Mouse (Mus musculus): ENCODE data around the gene Eme1. TPM values are rescaled to one million over a fixed set of nuclear protein-coding genes. Genes with fewer than 3 reads are reported as not detected.

The Eme1 gene
- polyA plus RNA-seq, 1 experiment: not detected

DNA sequence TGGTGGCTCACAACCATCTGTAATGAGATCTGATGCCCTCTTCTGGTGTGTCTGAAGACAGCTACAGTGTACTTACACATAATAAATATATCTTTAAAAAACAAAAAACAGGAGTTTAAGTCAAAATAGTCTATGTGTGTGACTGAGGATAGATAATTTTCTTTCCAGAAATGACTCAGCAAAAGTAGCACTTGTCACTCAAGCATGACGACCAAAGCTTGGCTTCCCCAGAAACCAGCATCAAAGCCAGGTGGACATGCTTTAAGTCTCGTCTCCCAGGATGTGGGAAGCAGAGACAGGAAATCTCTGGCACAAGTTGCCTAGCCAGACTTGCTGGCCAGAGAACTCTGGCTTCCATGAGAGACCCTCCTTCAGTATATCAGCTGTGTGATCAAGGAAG, 31.6 kb downstream of the Eme1 start:
- H3K4me3 ChIP-seq (ENCODE audit: insufficient read depth, low read depth, low read length): no peak overlapping the region
- peaks cover 3% of the 10 kb centered on the region; the same call in 1 of the 2 replicates for H3K4me1 ChIP-seq (ENCODE audit: control insufficient read depth, insufficient read depth, insufficient read length, low read length)
- H3K27ac ChIP-seq (replicated peaks; ENCODE audit: low read depth, low read length): no peak overlapping the region

- Histone ChIP-seq H3K27ac (replicated peaks; ENCODE audit: low read depth, low read length) (no peak overlapping the region), H3K4me1 (ENCODE audit: control insufficient read depth, insufficient read depth, insufficient read length, low read length) (peaks cover 3% of the 10 kb centered on the region; the same call in 1 of the 2 replicates), H3K4me3 (ENCODE audit: insufficient read depth, low read depth, low read length) (no peak overlapping the region)
These were observed 32.3 kb downstream of the Eme1 start for GRCm38 (mm10) chr11:94621458-94621852.

DNA sequence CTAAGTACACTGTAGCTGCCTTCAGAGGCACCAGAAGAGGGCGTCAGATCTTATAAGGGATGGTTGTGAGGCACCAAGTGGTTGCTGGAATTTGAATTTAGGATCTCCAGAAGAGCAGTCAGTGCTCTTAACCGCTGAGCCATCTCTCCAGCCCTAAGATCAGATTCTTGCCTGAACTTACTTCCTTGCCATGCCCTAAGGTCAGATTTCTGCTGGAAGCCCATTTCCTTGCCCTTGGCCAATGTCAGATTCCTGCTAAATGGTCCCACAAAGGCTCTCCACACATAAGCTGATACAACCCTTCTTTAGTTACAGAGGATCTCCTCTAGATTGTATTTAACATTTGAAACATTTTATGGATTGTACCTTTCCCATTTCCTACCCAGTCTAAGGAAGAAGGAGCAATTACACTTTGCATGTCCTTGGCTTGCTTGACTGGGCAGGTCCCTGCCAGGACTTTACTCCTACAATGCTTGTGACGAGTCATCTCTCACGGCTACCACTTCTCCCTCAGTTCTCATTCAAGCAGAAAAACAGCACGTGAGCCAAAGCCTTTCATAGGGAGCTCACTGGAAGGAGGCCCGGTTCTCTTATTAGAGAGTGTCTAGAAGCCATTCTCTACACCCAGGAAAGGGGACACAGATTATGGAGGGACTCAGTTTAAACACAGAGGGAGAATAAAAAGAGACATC, 32.9 kb downstream of the Eme1 start:
- Histone ChIP-seq H3K4me3 (ENCODE audit: insufficient read depth, low read depth, low read length) (no peak overlapping the region), H3K27ac (replicated peaks; ENCODE audit: low read depth, low read length) (no peak overlapping the region), H3K4me1 (ENCODE audit: control insufficient read depth, insufficient read depth, insufficient read length, low read length) (peaks cover 3% of the 10 kb centered on the region; the same call in 1 of the 2 replicates)

DNA sequence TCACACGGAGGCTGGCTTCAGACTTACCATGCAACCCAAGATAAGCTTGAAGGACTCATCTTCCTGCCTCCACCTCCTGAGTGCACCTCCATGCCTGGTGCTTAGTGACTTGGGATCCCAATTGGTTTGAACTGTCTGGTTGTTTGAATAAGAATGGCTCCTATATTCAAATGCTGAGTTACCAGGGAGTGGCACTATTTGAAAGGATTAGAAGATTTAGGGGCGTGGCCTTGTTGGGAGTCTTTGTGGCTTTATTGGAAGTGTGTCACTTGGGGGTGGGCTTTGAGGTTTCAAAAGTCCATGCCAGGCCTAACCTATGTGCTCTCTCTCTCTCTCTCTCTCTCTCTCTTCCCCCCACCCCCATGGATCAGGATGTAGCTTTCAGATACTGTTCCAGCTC, 36.1 kb downstream of the Eme1 start:
- Histone ChIP-seq H3K27ac (replicated peaks; ENCODE audit: low read depth, low read length) (no peak overlapping the region), H3K4me1 (ENCODE audit: control insufficient read depth, insufficient read depth, insufficient read length, low read length) (peaks cover 3% of the 10 kb centered on the region; the same call in 1 of the 2 replicates), H3K4me3 (ENCODE audit: insufficient read depth, low read depth, low read length) (no peak overlapping the region)

DNA sequence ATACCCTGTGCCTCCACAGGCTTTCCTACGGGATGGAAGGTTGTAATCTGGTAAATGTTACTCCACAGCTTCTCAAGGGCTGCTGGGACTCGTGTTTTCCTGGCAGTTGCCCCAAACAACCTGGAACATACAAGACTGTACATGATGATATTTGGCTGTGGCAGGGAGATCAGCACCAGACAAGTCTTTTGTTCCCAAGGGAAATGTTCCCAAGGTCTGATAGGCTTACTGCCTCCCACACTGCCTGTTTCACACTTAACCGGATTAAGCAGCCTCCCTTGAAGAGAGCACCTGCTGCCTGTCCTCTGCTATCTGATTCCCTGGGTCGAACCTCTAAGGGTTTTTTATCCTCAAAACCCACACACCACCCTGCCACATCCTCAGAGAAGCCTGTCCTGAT, 38.3 kb downstream of the Eme1 start:
- Histone ChIP-seq H3K27ac (replicated peaks; ENCODE audit: low read depth, low read length) (no peak overlapping the region), H3K4me1 (ENCODE audit: control insufficient read depth, insufficient read depth, insufficient read length, low read length) (no peaks in the 10 kb centered on the region), H3K4me3 (ENCODE audit: insufficient read depth, low read depth, low read length) (no peak overlapping the region)

DNA sequence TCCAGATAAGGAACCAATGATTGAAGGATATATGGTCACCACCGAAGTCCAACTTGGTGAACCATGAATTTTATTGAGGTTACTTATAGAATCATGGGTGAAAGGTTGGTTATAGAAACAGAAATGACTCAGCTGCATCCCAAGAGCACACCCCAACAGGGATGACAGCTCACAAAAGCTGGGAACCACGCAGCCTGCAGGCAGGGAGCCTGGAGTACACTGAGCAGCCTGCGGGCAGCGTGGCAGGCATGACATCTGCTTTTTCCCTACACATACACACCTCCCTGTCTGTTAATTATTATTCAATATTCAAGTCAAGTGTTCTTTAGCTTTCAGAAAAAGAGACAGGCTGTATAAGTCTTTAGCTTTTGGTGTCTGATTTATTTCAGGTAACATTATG, 39.2 kb downstream of the Eme1 start:
- H3K4me1 ChIP-seq (ENCODE audit: control insufficient read depth, insufficient read depth, insufficient read length, low read length): no peaks in the 10 kb centered on the region
- no peak overlapping the region for H3K27ac ChIP-seq (replicated peaks; ENCODE audit: low read depth, low read length)
- H3K4me3 ChIP-seq (ENCODE audit: insufficient read depth, low read depth, low read length): no peak overlapping the region

GRCm38 (mm10) chr11:94610744-94611740, 42.7 kb downstream of the Eme1 start:
- Histone ChIP-seq H3K4me3 (ENCODE audit: insufficient read depth, low read depth, low read length) (no peak overlapping the region), H3K27ac (replicated peaks; ENCODE audit: low read depth, low read length) (peak overlapping the region; percentile 78)

GRCm38 (mm10) chr11:94602356-94602955, 51.3 kb downstream of the Eme1 start:
- Histone ChIP-seq H3K4me3 (ENCODE audit: insufficient read depth, low read depth, low read length) (peak overlapping the region; percentile 51), H3K27ac (replicated peaks; ENCODE audit: low read depth, low read length) (peak overlapping the region; percentile 56), H3K4me1 (ENCODE audit: control insufficient read depth, insufficient read depth, insufficient read length, low read length) (peaks cover 14% of the 10 kb centered on the region)

More at GRCm38 (mm10) chr11:94610744-94611740, 42.7 kb downstream of the Eme1 start:
- no peaks in the 10 kb centered on the region for H3K4me1 ChIP-seq (ENCODE audit: control insufficient read depth, insufficient read depth, insufficient read length, low read length)

- H3K4me1 ChIP-seq (ENCODE audit: control insufficient read depth, insufficient read depth, insufficient read length, low read length): peaks cover 14% of the 10 kb centered on the region
These were observed 52.2 kb downstream of the Eme1 start, which contains the start of gene Acsf2 for GRCm38 (mm10) chr11:94601321-94602281. Acsf2 (minus strand) TSS chr11:94601871.

DNA sequence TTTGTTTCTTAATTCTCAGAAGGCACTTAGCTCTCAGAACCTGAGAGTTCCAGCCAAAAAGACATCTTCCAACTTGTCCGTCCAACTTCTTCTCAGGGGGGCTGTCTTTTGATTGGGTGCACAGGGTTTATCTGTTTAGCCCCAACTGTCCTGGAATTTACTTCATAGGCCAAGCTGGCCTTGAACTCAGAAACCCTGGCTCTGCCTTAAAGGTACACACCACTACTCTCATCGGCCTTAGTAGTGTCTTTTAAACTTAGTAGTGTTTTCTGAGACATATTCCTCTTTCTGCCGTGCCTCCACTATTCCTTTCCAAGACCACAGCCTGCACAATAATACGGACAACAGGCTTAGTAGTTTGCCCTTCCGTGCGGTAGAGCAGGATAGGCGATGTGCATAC, 53.3 kb downstream of the Eme1 start:
- Histone ChIP-seq H3K27ac (replicated peaks; ENCODE audit: low read depth, low read length) (0 out of 2 replicates have a peak overlapping the region, but pooled peaks have one; percentile 15), H3K4me1 (ENCODE audit: control insufficient read depth, insufficient read depth, insufficient read length, low read length) (peaks cover 14% of the 10 kb centered on the region), H3K4me3 (ENCODE audit: insufficient read depth, low read depth, low read length) (peak overlapping the region; percentile 74)

More at GRCm38 (mm10) chr11:94601321-94602281, 52.2 kb downstream of the Eme1 start, which contains the start of gene Acsf2:
- H3K27ac ChIP-seq (replicated peaks; ENCODE audit: low read depth, low read length): peak within 1 kb of the TSS; percentile 66
- H3K4me3 ChIP-seq (ENCODE audit: insufficient read depth, low read depth, low read length): peak within 1 kb of the TSS; percentile 74

- H3K4me3 ChIP-seq (ENCODE audit: insufficient read depth, low read depth, low read length): no peak overlapping the region
- H3K4me1 ChIP-seq (ENCODE audit: control insufficient read depth, insufficient read depth, insufficient read length, low read length): peaks cover 14% of the 10 kb centered on the region
- H3K27ac ChIP-seq (replicated peaks; ENCODE audit: low read depth, low read length): no peak overlapping the region
These were observed 55.2 kb downstream of the Eme1 start for GRCm38 (mm10) chr11:94598437-94599120.

GRCm38 (mm10) chr11:94597319-94597718, 56.4 kb downstream of the Eme1 start:
- no peak overlapping the region for H3K27ac ChIP-seq (replicated peaks; ENCODE audit: low read depth, low read length)
- H3K4me3 ChIP-seq (ENCODE audit: insufficient read depth, low read depth, low read length): no peak overlapping the region
- H3K4me1 ChIP-seq (ENCODE audit: control insufficient read depth, insufficient read depth, insufficient read length, low read length): peaks cover 13% of the 10 kb centered on the region

GRCm38 (mm10) chr11:94596311-94596852, 57.4 kb downstream of the Eme1 start:
- peaks cover 18% of the 10 kb centered on the region for H3K4me1 ChIP-seq (ENCODE audit: control insufficient read depth, insufficient read depth, insufficient read length, low read length)
- H3K4me3 ChIP-seq (ENCODE audit: insufficient read depth, low read depth, low read length): no peak overlapping the region
- no peak overlapping the region for H3K27ac ChIP-seq (replicated peaks; ENCODE audit: low read depth, low read length)

All from brown adipose tissue, adult 24 weeks (tissue).